Mouse (Mus musculus): ENCODE data around the gene Wrnip1. TPM values are rescaled to one million over a fixed set of nuclear protein-coding genes. Genes with fewer than 3 reads are reported as not detected.
"Not testable (repeated sequence)": the region's sequence is repeated elsewhere in the genome, so short reads cannot be mapped to it uniquely, and the experiment has no call there.

The Wrnip1 gene
- total and polyA plus RNA-seq, 2 experiments from 2014 or later = 11.2 to 33.1 TPM

GRCm38 (mm10) chr13:32850668-32851404, 49.0 kb downstream of the Wrnip1 start, which contains the start of gene Serpinb1a:
TSS of gene Serpinb1a (minus strand) at chr13:32851185.
- Histone ChIP-seq H3K4me1 (ENCODE audit: control insufficient read depth, insufficient read depth) (peaks cover 18% of the 10 kb centered on the region), H3K4me2 (ENCODE audit: low read depth, low read length) (peak within 1 kb of the TSS; percentile 38), H3K9ac (replicated peaks; ENCODE audit: low read depth, low read length) (no peak within 1 kb of the TSS), H3K27ac (ENCODE audit: low read depth) (no peak within 1 kb of the TSS), H3K27me3 (ENCODE audit: control insufficient read depth, insufficient read depth, low read length) (no peaks in the 10 kb centered on the region), H3K36me3 (replicated peaks; ENCODE audit: control insufficient read depth, insufficient read depth, low read length) (no peaks in the 10 kb centered on the region), H3K4me3 (ENCODE audit: low read depth, low read length) (no peak within 1 kb of the TSS), H3K9me3 (replicated peaks; ENCODE audit: control insufficient read depth, low read length) (no peaks in the 10 kb centered on the region)
- peak; percentile 63 for DNase-seq (ENCODE audit: low spot score)
- WGBS = 40% methylated on average over 10 of the region's 10 CpGs
- TF ChIP-seq CTCF (IDR thresholded peaks at IDR 0.05; ENCODE audit: low read depth) (no peak), EP300 (IDR thresholded peaks at IDR 0.05; ENCODE audit: low read depth) (no peak)
- ATAC-seq (ENCODE audit: insufficient read depth, low read depth) = peak; percentile 82

DNA sequence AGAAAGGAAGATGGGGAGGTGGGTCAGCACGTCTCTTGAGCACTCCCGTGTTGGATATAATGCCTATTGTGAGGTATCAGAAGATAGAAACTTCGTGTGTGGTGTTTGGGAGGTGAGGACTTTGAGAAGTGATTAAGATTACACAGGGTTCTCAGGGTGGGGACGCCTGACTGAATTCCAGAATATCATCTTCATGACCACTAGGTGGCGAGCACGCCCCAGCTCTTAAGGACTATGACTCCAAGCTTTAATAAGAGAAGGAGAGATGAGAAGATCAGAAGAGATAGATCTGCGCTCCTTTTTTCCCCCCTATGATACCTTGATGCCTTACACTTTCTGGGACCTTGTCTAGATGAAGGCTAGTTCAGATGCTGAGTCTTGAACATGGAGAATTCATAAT, 50.1 kb downstream of the Wrnip1 start:
- DNase-seq (ENCODE audit: low spot score) = peak; percentile 62
- Histone ChIP-seq H3K9me3 (replicated peaks; ENCODE audit: control insufficient read depth, low read length) (no peaks in the 10 kb centered on the region), H3K27ac (ENCODE audit: low read depth) (no peak overlapping the region), H3K4me3 (ENCODE audit: low read depth, low read length) (no peak overlapping the region), H3K9ac (replicated peaks; ENCODE audit: low read depth, low read length) (no peak overlapping the region), H3K36me3 (replicated peaks; ENCODE audit: control insufficient read depth, insufficient read depth, low read length) (no peaks in the 10 kb centered on the region), H3K4me1 (ENCODE audit: control insufficient read depth, insufficient read depth) (peaks cover 18% of the 10 kb centered on the region), H3K4me2 (ENCODE audit: low read depth, low read length) (no peak overlapping the region), H3K27me3 (ENCODE audit: control insufficient read depth, insufficient read depth, low read length) (no peaks in the 10 kb centered on the region)
- TF ChIP-seq EP300 (IDR thresholded peaks at IDR 0.05; ENCODE audit: low read depth) (no peak), CTCF (IDR thresholded peaks at IDR 0.05; ENCODE audit: low read depth) (peak; percentile 82)
- WGBS = 7% methylated on average over 7 of the region's 7 CpGs
- no peak for ATAC-seq (ENCODE audit: insufficient read depth, low read depth)

- Histone ChIP-seq H3K9ac (replicated peaks; ENCODE audit: low read depth, low read length) (no peak overlapping the region), H3K4me3 (ENCODE audit: low read depth, low read length) (no peak overlapping the region), H3K27ac (ENCODE audit: low read depth) (no peak overlapping the region), H3K9me3 (replicated peaks; ENCODE audit: control insufficient read depth, low read length) (no peaks in the 10 kb centered on the region), H3K4me2 (ENCODE audit: low read depth, low read length) (no peak overlapping the region), H3K36me3 (replicated peaks; ENCODE audit: control insufficient read depth, insufficient read depth, low read length) (no peaks in the 10 kb centered on the region), H3K27me3 (ENCODE audit: control insufficient read depth, insufficient read depth, low read length) (no peaks in the 10 kb centered on the region), H3K4me1 (ENCODE audit: control insufficient read depth, insufficient read depth) (peaks cover 18% of the 10 kb centered on the region)
- no peak for ATAC-seq (ENCODE audit: insufficient read depth, low read depth)
- DNase-seq (ENCODE audit: low spot score) = no peak
- TF ChIP-seq EP300 (IDR thresholded peaks at IDR 0.05; ENCODE audit: low read depth) (no peak), CTCF (IDR thresholded peaks at IDR 0.05; ENCODE audit: low read depth) (no peak)
- WGBS = 88% methylated on average over 4 of the region's 4 CpGs
These were observed 50.7 kb downstream of the Wrnip1 start for GRCm38 (mm10) chr13:32852539-32852938.

DNA sequence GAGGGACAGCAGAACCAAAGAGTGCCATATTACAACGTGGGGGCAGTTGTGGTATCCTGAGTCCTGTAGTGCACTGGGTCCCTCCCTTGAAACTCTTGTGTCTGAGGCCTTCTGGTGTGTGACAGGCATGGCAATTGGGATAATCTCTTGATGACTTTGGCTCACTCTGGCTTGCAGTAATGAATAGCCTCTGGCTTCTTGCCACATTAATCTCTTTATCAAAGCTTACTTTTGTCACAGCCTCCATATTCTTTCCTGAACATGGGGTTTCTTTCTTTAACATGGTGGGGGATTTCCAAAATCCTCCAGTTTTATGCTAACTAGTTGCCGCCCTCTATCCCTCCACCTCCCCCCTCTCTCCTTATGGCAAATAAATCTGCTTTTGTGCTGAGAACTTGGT, 51.2 kb downstream of the Wrnip1 start:
- no peaks in the 10 kb centered on the region for H3K9me3 ChIP-seq (replicated peaks; ENCODE audit: control insufficient read depth, low read length)
- no peak overlapping the region for H3K27ac ChIP-seq (ENCODE audit: low read depth)
- H3K4me2 ChIP-seq (ENCODE audit: low read depth, low read length) = no peak overlapping the region
- WGBS = 70% methylated on average over 2 of the region's 2 CpGs
- no peak for ATAC-seq (ENCODE audit: insufficient read depth, low read depth)
- no peaks in the 10 kb centered on the region for H3K36me3 ChIP-seq (replicated peaks; ENCODE audit: control insufficient read depth, insufficient read depth, low read length)
- no peaks in the 10 kb centered on the region for H3K27me3 ChIP-seq (ENCODE audit: control insufficient read depth, insufficient read depth, low read length)
- H3K9ac ChIP-seq (replicated peaks; ENCODE audit: low read depth, low read length) = no peak overlapping the region
- no peak for DNase-seq (ENCODE audit: low spot score)
- no peak overlapping the region for H3K4me3 ChIP-seq (ENCODE audit: low read depth, low read length)
- TF ChIP-seq EP300 (IDR thresholded peaks at IDR 0.05; ENCODE audit: low read depth) (no peak), CTCF (IDR thresholded peaks at IDR 0.05; ENCODE audit: low read depth) (no peak)
- H3K4me1 ChIP-seq (ENCODE audit: control insufficient read depth, insufficient read depth) = peaks cover 18% of the 10 kb centered on the region

- ATAC-seq (ENCODE audit: insufficient read depth, low read depth) (no peak), DNase-seq (ENCODE audit: low spot score) (no peak)
- Histone ChIP-seq H3K36me3 (replicated peaks; ENCODE audit: control insufficient read depth, insufficient read depth, low read length) (no peaks in the 10 kb centered on the region), H3K4me3 (ENCODE audit: low read depth, low read length) (no peak overlapping the region), H3K9ac (replicated peaks; ENCODE audit: low read depth, low read length) (no peak overlapping the region), H3K27ac (ENCODE audit: low read depth) (no peak overlapping the region), H3K4me1 (ENCODE audit: control insufficient read depth, insufficient read depth) (no peaks in the 10 kb centered on the region), H3K9me3 (replicated peaks; ENCODE audit: control insufficient read depth, low read length) (no peaks in the 10 kb centered on the region), H3K27me3 (ENCODE audit: control insufficient read depth, insufficient read depth, low read length) (no peaks in the 10 kb centered on the region), H3K4me2 (ENCODE audit: low read depth, low read length) (no peak overlapping the region)
- no peak for TF ChIP-seq EP300 (IDR thresholded peaks at IDR 0.05; ENCODE audit: low read depth)
- no peak for TF ChIP-seq CTCF (IDR thresholded peaks at IDR 0.05; ENCODE audit: low read depth)
- WGBS = 25% methylated on average over 3 of the region's 3 CpGs
These were observed 59.0 kb downstream of the Wrnip1 start for GRCm38 (mm10) chr13:32860821-32861220.

- ATAC-seq (ENCODE audit: insufficient read depth, low read depth) (no peak), DNase-seq (ENCODE audit: low spot score) (no peak)
- TF ChIP-seq EP300 (IDR thresholded peaks at IDR 0.05; ENCODE audit: low read depth) (no peak), CTCF (IDR thresholded peaks at IDR 0.05; ENCODE audit: low read depth) (no peak)
- H3K36me3 ChIP-seq (replicated peaks; ENCODE audit: control insufficient read depth, insufficient read depth, low read length) = no peaks in the 10 kb centered on the region
- no peak overlapping the region for H3K4me3 ChIP-seq (ENCODE audit: low read depth, low read length)
- H3K4me2 ChIP-seq (ENCODE audit: low read depth, low read length) = no peak overlapping the region
- H3K9me3 ChIP-seq (replicated peaks; ENCODE audit: control insufficient read depth, low read length) = no peaks in the 10 kb centered on the region
- H3K27ac ChIP-seq (ENCODE audit: low read depth) = no peak overlapping the region
- H3K27me3 ChIP-seq (ENCODE audit: control insufficient read depth, insufficient read depth, low read length) = no peaks in the 10 kb centered on the region
- no peaks in the 10 kb centered on the region for H3K4me1 ChIP-seq (ENCODE audit: control insufficient read depth, insufficient read depth)
- no peak overlapping the region for H3K9ac ChIP-seq (replicated peaks; ENCODE audit: low read depth, low read length)
These were observed 61.6 kb downstream of the Wrnip1 start for GRCm38 (mm10) chr13:32863456-32863855.

GRCm38 (mm10) chr13:32864529-32864928, 62.7 kb downstream of the Wrnip1 start:
- not testable (repeated sequence) for H3K27me3 ChIP-seq (ENCODE audit: control insufficient read depth, insufficient read depth, low read length); ATAC-seq (ENCODE audit: insufficient read depth, low read depth); H3K4me3 ChIP-seq (ENCODE audit: low read depth, low read length); H3K4me2 ChIP-seq (ENCODE audit: low read depth, low read length); H3K27ac ChIP-seq (ENCODE audit: low read depth); H3K9me3 ChIP-seq (replicated peaks; ENCODE audit: control insufficient read depth, low read length); H3K4me1 ChIP-seq (ENCODE audit: control insufficient read depth, insufficient read depth); DNase-seq (ENCODE audit: low spot score); H3K9ac ChIP-seq (replicated peaks; ENCODE audit: low read depth, low read length); H3K36me3 ChIP-seq (replicated peaks; ENCODE audit: control insufficient read depth, insufficient read depth, low read length)
- 75% methylated on average over 1 of the region's 3 CpGs for WGBS

Measured in heart, postnatal 0 days (tissue).